Mouse (Mus musculus): ENCODE data around the gene Arl8b. TPM values are rescaled to one million over a fixed set of nuclear protein-coding genes. Genes with fewer than 3 reads are reported as not detected.

The Arl8b gene
- total and polyA plus RNA-seq, 2 experiments from 2014 or later: 73.1 to 105 TPM

DNA sequence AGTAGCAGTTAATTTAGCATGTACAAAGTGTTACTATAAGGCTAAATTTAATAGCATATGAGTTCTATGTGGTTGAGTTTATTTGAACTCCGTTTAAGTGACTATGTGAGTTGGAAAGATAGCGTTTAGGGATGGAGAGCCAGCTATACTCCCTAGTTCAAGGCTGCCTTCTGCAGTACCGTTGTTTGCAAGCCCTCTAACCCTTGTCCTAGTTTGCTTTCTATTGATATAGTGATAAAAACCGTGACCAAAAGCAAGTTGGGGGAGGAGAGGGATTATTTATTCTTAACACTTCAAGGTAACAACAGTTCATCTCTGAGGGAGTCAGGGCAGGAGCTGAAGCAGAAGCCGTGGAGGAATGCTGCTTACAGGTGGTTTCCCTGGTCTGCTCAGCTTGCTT, 8.6 kb downstream of the Arl8b start:
- 80% methylated on average over 5 of the region's 5 CpGs for whole genome bisulfite sequencing
- ATAC-seq (ENCODE audit: low FRiP score): no peak
- H3K4me1 ChIP-seq (ENCODE audit: insufficient read depth, low read length): no peaks in the 10 kb centered on the region
- DNase-seq (ENCODE audit: low spot score): no peak
- no peak overlapping the region for H3K9ac ChIP-seq (replicated peaks; ENCODE audit: low read length, poor library complexity, severe bottlenecking)
- no peak overlapping the region for H3K4me3 ChIP-seq (ENCODE audit: low read depth, low read length)
- H3K4me2 ChIP-seq (ENCODE audit: low read depth, low read length, poor library complexity, severe bottlenecking): no peak overlapping the region
- no peak for TF ChIP-seq CTCF (IDR thresholded peaks at IDR 0.05)
- H3K27ac ChIP-seq (ENCODE audit: low read depth, low read length): no peak overlapping the region
- H3K9me3 ChIP-seq (ENCODE audit: low read length): no peaks in the 10 kb centered on the region
- no peaks in the 10 kb centered on the region for H3K36me3 ChIP-seq (ENCODE audit: insufficient read depth, low read length)
- no peaks in the 10 kb centered on the region for H3K27me3 ChIP-seq (ENCODE audit: insufficient read depth, low read length)

DNA sequence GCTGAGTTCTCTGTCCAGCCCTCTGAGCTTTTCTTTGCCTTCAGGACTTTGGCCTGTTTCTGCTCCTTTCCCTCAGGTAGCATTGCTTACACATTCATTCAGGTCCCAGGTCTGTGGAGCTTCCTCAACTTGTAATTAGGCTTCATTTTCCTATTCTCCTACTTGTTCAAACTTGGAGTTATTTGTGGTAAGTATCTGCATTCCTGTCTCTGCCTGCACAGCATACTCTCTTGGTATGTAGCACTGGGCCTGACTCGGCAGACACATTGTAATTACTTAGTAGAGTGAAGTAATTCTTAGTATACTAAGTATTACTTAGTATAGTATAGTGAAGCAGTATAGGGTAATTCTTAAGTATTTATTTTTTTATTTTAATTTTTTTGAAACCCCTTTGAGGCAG, 13.0 kb downstream of the Arl8b start:
- Histone ChIP-seq H3K4me3 (ENCODE audit: low read depth, low read length) (no peak overlapping the region), H3K27me3 (ENCODE audit: insufficient read depth, low read length) (no peaks in the 10 kb centered on the region), H3K27ac (ENCODE audit: low read depth, low read length) (no peak overlapping the region), H3K4me2 (ENCODE audit: low read depth, low read length, poor library complexity, severe bottlenecking) (no peak overlapping the region), H3K9ac (replicated peaks; ENCODE audit: low read length, poor library complexity, severe bottlenecking) (no peak overlapping the region), H3K4me1 (ENCODE audit: insufficient read depth, low read length) (no peaks in the 10 kb centered on the region; the same call in 1 of the 2 replicates), H3K9me3 (ENCODE audit: low read length) (no peaks in the 10 kb centered on the region), H3K36me3 (ENCODE audit: insufficient read depth, low read length) (no peaks in the 10 kb centered on the region)
- DNase-seq (ENCODE audit: low spot score) (no peak), ATAC-seq (ENCODE audit: low FRiP score) (no peak)
- WGBS: 83% methylated on average over 1 of the region's 1 CpGs
- no peak for TF ChIP-seq CTCF (IDR thresholded peaks at IDR 0.05)

DNA sequence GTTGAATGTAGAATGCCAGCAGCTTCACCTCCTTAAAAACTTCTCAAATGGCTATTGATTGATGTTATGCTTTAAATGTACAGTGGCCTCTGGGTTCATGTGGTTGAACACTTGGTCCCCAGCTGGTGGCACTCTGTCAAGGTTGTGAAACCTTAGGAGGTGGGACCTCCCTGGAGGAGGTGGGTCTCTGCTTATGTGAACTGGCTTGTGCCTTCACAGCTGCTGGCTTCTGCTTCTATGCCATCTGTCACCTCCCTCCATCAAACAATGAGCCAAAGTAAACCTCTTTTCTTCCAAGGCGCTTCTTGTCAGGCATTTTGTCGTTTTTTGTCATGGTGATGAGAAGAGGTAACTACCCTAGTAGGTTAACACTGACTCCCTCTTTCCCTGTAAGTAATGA, 13.8 kb downstream of the Arl8b start:
- DNase-seq (ENCODE audit: low spot score) (peak; percentile 24), ATAC-seq (ENCODE audit: low FRiP score) (no peak)
- H3K4me1 ChIP-seq (ENCODE audit: insufficient read depth, low read length): no peaks in the 10 kb centered on the region; the same call in 1 of the 2 replicates
- H3K4me3 ChIP-seq (ENCODE audit: low read depth, low read length): no peak overlapping the region
- TF ChIP-seq CTCF (IDR thresholded peaks at IDR 0.05): no peak
- H3K27ac ChIP-seq (ENCODE audit: low read depth, low read length): no peak overlapping the region
- no peaks in the 10 kb centered on the region for H3K36me3 ChIP-seq (ENCODE audit: insufficient read depth, low read length)
- 34% methylated on average over 2 of the region's 2 CpGs for WGBS
- H3K4me2 ChIP-seq (ENCODE audit: low read depth, low read length, poor library complexity, severe bottlenecking): no peak overlapping the region
- no peaks in the 10 kb centered on the region for H3K9me3 ChIP-seq (ENCODE audit: low read length)
- H3K9ac ChIP-seq (replicated peaks; ENCODE audit: low read length, poor library complexity, severe bottlenecking): no peak overlapping the region
- no peaks in the 10 kb centered on the region for H3K27me3 ChIP-seq (ENCODE audit: insufficient read depth, low read length)

DNA sequence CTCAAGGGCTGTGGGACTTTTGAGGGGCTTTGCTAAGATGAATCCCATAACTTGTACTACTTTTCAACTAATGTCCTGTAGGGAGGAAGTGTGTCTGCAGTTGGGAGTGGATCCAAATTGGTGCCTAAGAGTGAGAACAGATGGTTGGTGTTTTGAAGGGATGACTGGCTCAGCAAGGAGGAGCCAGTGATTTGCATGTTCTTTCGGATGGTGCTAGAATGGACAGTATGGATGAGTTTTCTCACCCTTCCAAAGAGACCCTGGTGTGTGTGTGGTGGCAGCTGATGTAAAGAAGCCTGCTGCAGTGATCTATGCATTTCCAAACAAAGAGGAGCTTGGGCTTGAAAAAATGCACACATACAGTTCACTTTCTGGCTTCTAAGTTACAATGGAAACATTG, 22.3 kb downstream of the Arl8b start:
- whole genome bisulfite sequencing: 36% methylated on average over 1 of the region's 1 CpGs
- no peak for TF ChIP-seq CTCF (IDR thresholded peaks at IDR 0.05)
- H3K9ac ChIP-seq (replicated peaks; ENCODE audit: low read length, poor library complexity, severe bottlenecking): no peak overlapping the region

DNA sequence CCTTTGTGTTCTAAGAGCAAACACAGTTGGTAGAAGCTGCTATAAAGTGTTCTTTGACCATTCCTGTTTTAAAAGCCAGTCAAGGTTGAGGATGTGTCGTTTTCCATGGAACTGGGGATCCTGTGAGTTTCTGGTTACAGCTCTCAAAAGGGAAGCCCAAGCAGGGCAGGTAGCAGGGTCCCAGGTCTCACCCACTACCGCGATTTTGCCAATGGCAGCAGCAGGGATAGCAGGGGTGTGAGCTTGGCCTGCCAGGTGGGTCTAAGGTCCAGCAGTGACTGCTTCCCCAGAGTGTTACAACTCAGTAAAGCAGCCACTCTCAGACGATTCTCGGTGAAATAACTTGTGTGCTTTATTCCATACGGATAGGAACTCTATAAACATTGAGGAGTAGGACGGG, 23.0 kb downstream of the Arl8b start:
- Histone ChIP-seq H3K4me2 (ENCODE audit: low read depth, low read length, poor library complexity, severe bottlenecking) (no peak overlapping the region), H3K9me3 (ENCODE audit: low read length) (no peaks in the 10 kb centered on the region), H3K36me3 (ENCODE audit: insufficient read depth, low read length) (no peaks in the 10 kb centered on the region), H3K4me1 (ENCODE audit: insufficient read depth, low read length) (no peaks in the 10 kb centered on the region), H3K27me3 (ENCODE audit: insufficient read depth, low read length) (no peaks in the 10 kb centered on the region), H3K27ac (ENCODE audit: low read depth, low read length) (no peak overlapping the region), H3K9ac (replicated peaks; ENCODE audit: low read length, poor library complexity, severe bottlenecking) (no peak overlapping the region), H3K4me3 (ENCODE audit: low read depth, low read length) (no peak overlapping the region)
- TF ChIP-seq CTCF (IDR thresholded peaks at IDR 0.05): no peak
- no peak for ATAC-seq (ENCODE audit: low FRiP score)
- DNase-seq (ENCODE audit: low spot score): no peak
- 91% methylated on average over 7 of the region's 7 CpGs for WGBS

More for the DNA sequence above, 22.3 kb downstream of the Arl8b start:
- no peak overlapping the region for H3K4me3 ChIP-seq (ENCODE audit: low read depth, low read length)
- no peaks in the 10 kb centered on the region for H3K9me3 ChIP-seq (ENCODE audit: low read length)
- no peaks in the 10 kb centered on the region for H3K36me3 ChIP-seq (ENCODE audit: insufficient read depth, low read length)
- H3K4me2 ChIP-seq (ENCODE audit: low read depth, low read length, poor library complexity, severe bottlenecking): no peak overlapping the region
- peak; percentile 45 for DNase-seq (ENCODE audit: low spot score)
- no peak overlapping the region for H3K27ac ChIP-seq (ENCODE audit: low read depth, low read length)
- H3K27me3 ChIP-seq (ENCODE audit: insufficient read depth, low read length): no peaks in the 10 kb centered on the region
- no peaks in the 10 kb centered on the region for H3K4me1 ChIP-seq (ENCODE audit: insufficient read depth, low read length)
- no peak for ATAC-seq (ENCODE audit: low FRiP score)

DNA sequence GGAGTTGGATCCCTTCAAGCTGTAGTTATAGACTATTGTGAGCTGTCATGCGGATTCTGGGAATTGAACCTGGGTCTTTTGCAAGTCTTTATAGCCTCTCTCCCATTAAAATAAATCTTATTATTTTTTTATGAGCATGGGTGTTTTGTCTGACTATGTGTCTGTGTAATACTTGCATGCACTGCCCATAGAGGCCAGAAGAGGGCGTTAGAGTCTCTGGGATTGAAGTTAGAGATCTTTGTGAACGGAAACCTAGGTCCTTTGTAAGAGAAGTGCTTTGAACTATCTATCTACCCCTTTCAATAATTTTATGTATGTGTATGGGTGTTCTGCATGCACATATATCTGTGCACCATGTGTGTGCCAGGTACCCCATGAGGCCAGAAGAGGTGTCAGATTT, 24.5 kb downstream of the Arl8b start:
- Histone ChIP-seq H3K4me1 (ENCODE audit: insufficient read depth, low read length) (no peaks in the 10 kb centered on the region), H3K27ac (ENCODE audit: low read depth, low read length) (no peak overlapping the region), H3K27me3 (ENCODE audit: insufficient read depth, low read length) (no peaks in the 10 kb centered on the region), H3K36me3 (ENCODE audit: insufficient read depth, low read length) (no peaks in the 10 kb centered on the region), H3K9me3 (ENCODE audit: low read length) (no peaks in the 10 kb centered on the region), H3K9ac (replicated peaks; ENCODE audit: low read length, poor library complexity, severe bottlenecking) (no peak overlapping the region), H3K4me3 (ENCODE audit: low read depth, low read length) (no peak overlapping the region), H3K4me2 (ENCODE audit: low read depth, low read length, poor library complexity, severe bottlenecking) (no peak overlapping the region)
- ATAC-seq (ENCODE audit: low FRiP score) (no peak), DNase-seq (ENCODE audit: low spot score) (no peak)
- WGBS: 70% methylated on average over 3 of the region's 3 CpGs
- no peak; the same call in 1 of the 2 replicates for TF ChIP-seq CTCF (IDR thresholded peaks at IDR 0.05)

Measured in midbrain, postnatal 0 days (tissue).